Mouse (Mus musculus): ENCODE measurements around the gene Fhdc1. TPM values are rescaled to one million over a fixed set of nuclear protein-coding genes. Genes with fewer than 3 reads are reported as not detected.

Fhdc1 gene
- polyA plus RNA-seq, 1 experiment from 2014 or later, result 14.5 TPM

- H3K27me3 ChIP-seq (ENCODE audit: control insufficient read depth, insufficient read depth, low read depth, low read length), result peaks cover 7% of the 10 kb centered on the region; the same call in 1 of the 2 replicates
- WGBS, result 5% methylated on average over 12 of the region's 12 CpGs
- H3K4me3 ChIP-seq (ENCODE audit: low read length), result peak overlapping the region; percentile 71
- peak overlapping the region; percentile 79 for H3K9ac ChIP-seq (ENCODE audit: low read length)
- H3K27ac ChIP-seq (ENCODE audit: low read length), result no peak overlapping the region
- H3K4me2 ChIP-seq (ENCODE audit: low read depth, low read length), result peak overlapping the region; percentile 99
- H3K36me3 ChIP-seq (ENCODE audit: control insufficient read depth, insufficient read depth, low read length), result no peaks in the 10 kb centered on the region
- no peaks in the 10 kb centered on the region for H3K9me3 ChIP-seq (ENCODE audit: control insufficient read depth, low read length)
- H3K4me1 ChIP-seq (replicated peaks; ENCODE audit: control insufficient read depth, insufficient read depth, low read length), result peaks cover 21% of the 10 kb centered on the region
- no peak for ATAC-seq (ENCODE audit: low read depth)
Measured at GRCm38 (mm10) chr3:84478896-84479292, 1.3 kb downstream of the Fhdc1 start.

- 19% methylated on average over 7 of the region's 7 CpGs for WGBS
- ATAC-seq (ENCODE audit: low read depth), result no peak
- Histone ChIP-seq H3K4me3 (ENCODE audit: low read length) (peak overlapping the region; percentile 71), H3K9ac (ENCODE audit: low read length) (peak overlapping the region; percentile 29; the same call in 1 of the 2 replicates), H3K27ac (ENCODE audit: low read length) (no peak overlapping the region), H3K4me2 (ENCODE audit: low read depth, low read length) (peak overlapping the region; percentile 99), H3K9me3 (ENCODE audit: control insufficient read depth, low read length) (no peaks in the 10 kb centered on the region), H3K27me3 (ENCODE audit: control insufficient read depth, insufficient read depth, low read depth, low read length) (peaks cover 7% of the 10 kb centered on the region; the same call in 1 of the 2 replicates), H3K36me3 (ENCODE audit: control insufficient read depth, insufficient read depth, low read length) (no peaks in the 10 kb centered on the region), H3K4me1 (replicated peaks; ENCODE audit: control insufficient read depth, insufficient read depth, low read length) (peaks cover 26% of the 10 kb centered on the region)
Measured at GRCm38 (mm10) chr3:84478195-84478594, 2.0 kb downstream of the Fhdc1 start.

GRCm38 (mm10) chr3:84477498-84477897, 2.7 kb downstream of the Fhdc1 start:
- Histone ChIP-seq H3K4me2 (ENCODE audit: low read depth, low read length) (no peak overlapping the region), H3K27ac (ENCODE audit: low read length) (no peak overlapping the region), H3K9me3 (ENCODE audit: control insufficient read depth, low read length) (no peaks in the 10 kb centered on the region), H3K36me3 (ENCODE audit: control insufficient read depth, insufficient read depth, low read length) (no peaks in the 10 kb centered on the region), H3K4me1 (replicated peaks; ENCODE audit: control insufficient read depth, insufficient read depth, low read length) (peaks cover 30% of the 10 kb centered on the region), H3K27me3 (ENCODE audit: control insufficient read depth, insufficient read depth, low read depth, low read length) (peaks cover 7% of the 10 kb centered on the region; the same call in 1 of the 2 replicates), H3K9ac (ENCODE audit: low read length) (no peak overlapping the region), H3K4me3 (ENCODE audit: low read length) (no peak overlapping the region)
- ATAC-seq (ENCODE audit: low read depth), result no peak
- WGBS, result 90% methylated on average over 1 of the region's 1 CpGs

DNA sequence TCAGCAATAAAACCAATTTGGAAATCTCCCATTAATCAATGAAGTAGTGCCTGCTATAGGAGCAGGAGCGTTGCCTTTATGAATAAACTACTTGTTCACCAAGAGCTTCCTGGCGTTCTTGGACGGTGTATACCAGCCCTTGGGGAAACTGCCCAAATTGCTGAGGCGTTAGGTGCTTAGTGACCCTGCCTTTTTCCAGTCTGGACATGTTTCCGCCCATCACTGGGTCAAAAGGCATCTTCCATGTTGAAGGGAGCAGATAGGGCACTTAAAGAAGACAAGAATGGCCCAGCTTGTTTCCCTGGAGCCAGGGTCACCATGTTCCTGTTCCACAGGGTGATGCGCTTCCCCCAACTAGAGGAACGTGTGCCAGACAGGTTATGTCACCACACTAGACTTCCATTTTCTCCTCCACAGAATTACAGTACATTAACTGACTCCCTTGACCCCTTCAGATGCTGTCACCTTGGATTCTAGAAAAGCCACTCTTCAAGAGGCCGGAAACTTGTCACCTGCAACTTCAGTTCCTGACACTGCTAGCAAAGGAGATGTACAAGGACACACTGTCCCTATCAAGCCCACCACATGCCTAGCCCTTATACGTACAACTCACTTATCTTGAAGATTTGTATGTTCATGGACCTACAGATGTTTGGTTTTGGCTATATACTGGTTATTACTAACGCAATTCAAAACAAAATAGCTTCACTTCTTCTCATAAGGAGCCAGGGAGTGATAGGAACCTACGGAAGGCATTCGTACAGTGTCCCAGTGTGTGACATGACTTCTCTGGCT, 5.1 kb downstream of the Fhdc1 start:
- ATAC-seq (ENCODE audit: low read depth), result no peak
- no peak overlapping the region for H3K4me3 ChIP-seq (ENCODE audit: low read length)
- WGBS, result 83% methylated on average over 12 of the region's 12 CpGs
- peaks cover 30% of the 10 kb centered on the region for H3K4me1 ChIP-seq (replicated peaks; ENCODE audit: control insufficient read depth, insufficient read depth, low read length)
- H3K4me2 ChIP-seq (ENCODE audit: low read depth, low read length), result no peak overlapping the region
- H3K36me3 ChIP-seq (ENCODE audit: control insufficient read depth, insufficient read depth, low read length), result no peaks in the 10 kb centered on the region
- H3K9me3 ChIP-seq (ENCODE audit: control insufficient read depth, low read length), result no peaks in the 10 kb centered on the region
- peaks cover 7% of the 10 kb centered on the region; the same call in 1 of the 2 replicates for H3K27me3 ChIP-seq (ENCODE audit: control insufficient read depth, insufficient read depth, low read depth, low read length)
- H3K27ac ChIP-seq (ENCODE audit: low read length), result no peak overlapping the region
- no peak overlapping the region for H3K9ac ChIP-seq (ENCODE audit: low read length)

DNA sequence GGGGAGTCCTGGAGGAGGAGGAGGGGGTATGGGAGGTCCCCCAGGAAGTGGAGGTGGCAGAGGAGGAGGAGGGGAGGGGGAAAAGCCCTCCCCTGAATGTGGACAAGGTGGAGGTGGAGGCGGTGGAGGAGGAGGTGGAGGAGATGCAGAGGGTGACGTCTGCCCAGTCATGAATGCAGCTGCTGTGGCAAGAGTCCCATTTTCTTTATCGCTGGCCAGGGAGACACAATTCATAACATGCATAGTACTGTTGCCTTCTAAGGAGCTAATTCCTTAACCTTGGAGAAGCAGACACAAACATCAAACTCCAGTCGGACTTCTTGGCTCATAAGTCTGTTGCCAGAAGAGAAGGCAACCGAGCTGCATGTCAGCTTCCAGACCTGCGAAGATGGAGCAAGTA, 5.8 kb downstream of the Fhdc1 start:
- no peak overlapping the region for H3K4me3 ChIP-seq (ENCODE audit: low read length)
- no peak overlapping the region for H3K9ac ChIP-seq (ENCODE audit: low read length)
- no peak overlapping the region for H3K27ac ChIP-seq (ENCODE audit: low read length)
- no peak overlapping the region for H3K4me2 ChIP-seq (ENCODE audit: low read depth, low read length)
- peaks cover 7% of the 10 kb centered on the region; the same call in 1 of the 2 replicates for H3K27me3 ChIP-seq (ENCODE audit: control insufficient read depth, insufficient read depth, low read depth, low read length)
- peaks cover 30% of the 10 kb centered on the region for H3K4me1 ChIP-seq (replicated peaks; ENCODE audit: control insufficient read depth, insufficient read depth, low read length)
- ATAC-seq (ENCODE audit: low read depth), result no peak
- H3K9me3 ChIP-seq (ENCODE audit: control insufficient read depth, low read length), result no peaks in the 10 kb centered on the region
- 54% methylated on average over 6 of the region's 6 CpGs for WGBS
- no peaks in the 10 kb centered on the region for H3K36me3 ChIP-seq (ENCODE audit: control insufficient read depth, insufficient read depth, low read length)

GRCm38 (mm10) chr3:84472955-84473354, 7.3 kb downstream of the Fhdc1 start:
- H3K27ac ChIP-seq (ENCODE audit: low read length), result peak overlapping the region; percentile 48
- ATAC-seq (ENCODE audit: low read depth), result peak; percentile 39
- H3K9me3 ChIP-seq (ENCODE audit: control insufficient read depth, low read length), result no peaks in the 10 kb centered on the region
- H3K27me3 ChIP-seq (ENCODE audit: control insufficient read depth, insufficient read depth, low read depth, low read length), result peaks cover 3% of the 10 kb centered on the region; the same call in 1 of the 2 replicates
- H3K9ac ChIP-seq (ENCODE audit: low read length), result no peak overlapping the region
- no peak overlapping the region for H3K4me2 ChIP-seq (ENCODE audit: low read depth, low read length)
- H3K4me3 ChIP-seq (ENCODE audit: low read length), result no peak overlapping the region
- H3K4me1 ChIP-seq (replicated peaks; ENCODE audit: control insufficient read depth, insufficient read depth, low read length), result peaks cover 32% of the 10 kb centered on the region
- no peaks in the 10 kb centered on the region for H3K36me3 ChIP-seq (ENCODE audit: control insufficient read depth, insufficient read depth, low read length)
- WGBS, result 11% methylated on average over 5 of the region's 5 CpGs

GRCm38 (mm10) chr3:84472527-84472926, 7.7 kb downstream of the Fhdc1 start:
- Histone ChIP-seq H3K4me3 (ENCODE audit: low read length) (no peak overlapping the region), H3K4me2 (ENCODE audit: low read depth, low read length) (no peak overlapping the region), H3K4me1 (replicated peaks; ENCODE audit: control insufficient read depth, insufficient read depth, low read length) (peaks cover 37% of the 10 kb centered on the region), H3K27ac (ENCODE audit: low read length) (peak overlapping the region; percentile 48), H3K27me3 (ENCODE audit: control insufficient read depth, insufficient read depth, low read depth, low read length) (peaks cover 2% of the 10 kb centered on the region; the same call in 1 of the 2 replicates), H3K9ac (ENCODE audit: low read length) (no peak overlapping the region), H3K9me3 (ENCODE audit: control insufficient read depth, low read length) (no peaks in the 10 kb centered on the region), H3K36me3 (ENCODE audit: control insufficient read depth, insufficient read depth, low read length) (no peaks in the 10 kb centered on the region)
- ATAC-seq (ENCODE audit: low read depth), result peak; percentile 71
- WGBS, result 15% methylated on average over 3 of the region's 3 CpGs

GRCm38 (mm10) chr3:84471146-84471545, 9.1 kb downstream of the Fhdc1 start:
- Histone ChIP-seq H3K9ac (ENCODE audit: low read length) (no peak overlapping the region), H3K27ac (ENCODE audit: low read length) (no peak overlapping the region), H3K36me3 (ENCODE audit: control insufficient read depth, insufficient read depth, low read length) (no peaks in the 10 kb centered on the region), H3K9me3 (ENCODE audit: control insufficient read depth, low read length) (no peaks in the 10 kb centered on the region), H3K4me1 (replicated peaks; ENCODE audit: control insufficient read depth, insufficient read depth, low read length) (peaks cover 41% of the 10 kb centered on the region), H3K4me2 (ENCODE audit: low read depth, low read length) (no peak overlapping the region), H3K27me3 (ENCODE audit: control insufficient read depth, insufficient read depth, low read depth, low read length) (no peaks in the 10 kb centered on the region), H3K4me3 (ENCODE audit: low read length) (no peak overlapping the region)
- WGBS, result 62% methylated on average over 4 of the region's 4 CpGs
- ATAC-seq (ENCODE audit: low read depth), result no peak

- H3K9me3 ChIP-seq (ENCODE audit: control insufficient read depth, low read length), result no peaks in the 10 kb centered on the region
- H3K27ac ChIP-seq (ENCODE audit: low read length), result no peak overlapping the region
- peaks cover 26% of the 10 kb centered on the region for H3K4me1 ChIP-seq (replicated peaks; ENCODE audit: control insufficient read depth, insufficient read depth, low read length)
- H3K36me3 ChIP-seq (ENCODE audit: control insufficient read depth, insufficient read depth, low read length), result no peaks in the 10 kb centered on the region
- H3K4me2 ChIP-seq (ENCODE audit: low read depth, low read length), result no peak overlapping the region
- no peak overlapping the region for H3K9ac ChIP-seq (ENCODE audit: low read length)
- ATAC-seq (ENCODE audit: low read depth), result no peak
- H3K27me3 ChIP-seq (ENCODE audit: control insufficient read depth, insufficient read depth, low read depth, low read length), result no peaks in the 10 kb centered on the region
- WGBS, result 29% methylated on average over 4 of the region's 4 CpGs
- H3K4me3 ChIP-seq (ENCODE audit: low read length), result no peak overlapping the region
Measured at GRCm38 (mm10) chr3:84468111-84468453, 12.1 kb downstream of the Fhdc1 start.

Measured in lung, embryonic 16.5 days (tissue).